Mouse (Mus musculus): ENCODE data around the gene Arrdc2. TPM values are rescaled to one million over a fixed set of nuclear protein-coding genes. Genes with fewer than 3 reads are reported as not detected.

The Arrdc2 gene
- polyA plus RNA-seq, 1 experiment from 2014 or later, result 5.7 TPM

Small RNA genes within 50 kb of the gene (microRNA-seq; reads per million reads assigned to microRNA genes)
- not detected for gene Mir7240

Other genes with a start within 250 kb of the Arrdc2 start
- 102 and 118 TPM in 2 replicates for gene Isyna1, start 245.3 kb downstream of the Arrdc2 start, polyA plus RNA-seq (2014; fragmentation: Nextera tagmentation; extraction: Ambion mirVana)
- 172 and 220 TPM in 2 replicates for gene Ssbp4, start 230.8 kb downstream of the Arrdc2 start, polyA plus RNA-seq (2014; fragmentation: Nextera tagmentation; extraction: Ambion mirVana)
- gene Lrrc25, start 223.6 kb downstream of the Arrdc2 start, polyA plus RNA-seq (2014; fragmentation: Nextera tagmentation; extraction: Ambion mirVana), result 1.1 and 1.4 TPM in 2 replicates
- gene Gdf15, start 207.3 kb downstream of the Arrdc2 start, polyA plus RNA-seq (2014; fragmentation: Nextera tagmentation; extraction: Ambion mirVana), result 0.31 and 0.41 TPM in 2 replicates
- 62.2 and 62.6 TPM in 2 replicates for gene Pgpep1, start 179.3 kb downstream of the Arrdc2 start, polyA plus RNA-seq (2014; fragmentation: Nextera tagmentation; extraction: Ambion mirVana)
- 353 and 447 TPM in 2 replicates for gene Lsm4, start 166.5 kb downstream of the Arrdc2 start, polyA plus RNA-seq (2014; fragmentation: Nextera tagmentation; extraction: Ambion mirVana)
- 95.1 and 117 TPM in 2 replicates for gene Jund, start 140.8 kb downstream of the Arrdc2 start, polyA plus RNA-seq (2014; fragmentation: Nextera tagmentation; extraction: Ambion mirVana)
- 0.12 TPM in 1 of 2 replicates, not detected in the other for gene Iqcn, start 136.3 kb downstream of the Arrdc2 start, polyA plus RNA-seq (2014; fragmentation: Nextera tagmentation; extraction: Ambion mirVana)
- 0.23 and 0.73 TPM in 2 replicates for gene Gm3336, start 121.2 kb downstream of the Arrdc2 start, polyA plus RNA-seq (2014; fragmentation: Nextera tagmentation; extraction: Ambion mirVana)
- 2.5 and 4.0 TPM in 2 replicates for gene Pde4c, start 116.0 kb downstream of the Arrdc2 start, polyA plus RNA-seq (2014; fragmentation: Nextera tagmentation; extraction: Ambion mirVana)
- 14.3 and 16.4 TPM in 2 replicates for gene Rab3a, start 85.0 kb downstream of the Arrdc2 start, polyA plus RNA-seq (2014; fragmentation: Nextera tagmentation; extraction: Ambion mirVana)
- gene Mpv17l2, start 78.8 kb downstream of the Arrdc2 start, polyA plus RNA-seq (2014; fragmentation: Nextera tagmentation; extraction: Ambion mirVana), result 47.9 and 52.7 TPM in 2 replicates
- 33.3 and 49.1 TPM in 2 replicates for gene Pik3r2, start 63.0 kb downstream of the Arrdc2 start, polyA plus RNA-seq (2014; fragmentation: Nextera tagmentation; extraction: Ambion mirVana)
- 13.4 and 17.2 TPM in 2 replicates for gene Mast3, start 34.7 kb downstream of the Arrdc2 start, polyA plus RNA-seq (2014; fragmentation: Nextera tagmentation; extraction: Ambion mirVana)
- gene Il12rb1, start 31.3 kb downstream of the Arrdc2 start, polyA plus RNA-seq (2014; fragmentation: Nextera tagmentation; extraction: Ambion mirVana), result not detected in 2 replicates
- gene Kcnn1, start 23.5 kb upstream of the Arrdc2 start, polyA plus RNA-seq (2014; fragmentation: Nextera tagmentation; extraction: Ambion mirVana), result 2.5 and 2.6 TPM in 2 replicates
- 117 and 142 TPM in 2 replicates for gene Ccdc124, start 34.2 kb upstream of the Arrdc2 start, polyA plus RNA-seq (2014; fragmentation: Nextera tagmentation; extraction: Ambion mirVana)
- 0.09 and 0.19 TPM in 2 replicates for gene Slc5a5, start 53.0 kb upstream of the Arrdc2 start, polyA plus RNA-seq (2014; fragmentation: Nextera tagmentation; extraction: Ambion mirVana)
- gene Rpl18a, start 57.7 kb upstream of the Arrdc2 start, polyA plus RNA-seq (2014; fragmentation: Nextera tagmentation; extraction: Ambion mirVana), result 5,375 and 6,285 TPM in 2 replicates
- gene Map1s, start 66.2 kb upstream of the Arrdc2 start, polyA plus RNA-seq (2014; fragmentation: Nextera tagmentation; extraction: Ambion mirVana), result 32.1 and 43.4 TPM in 2 replicates